Comparison of ENCODE assay signal across 17 mouse cellular contexts in genomic region chr3:34658241-34658965, GRCm38 (mm10). TPM values are rescaled to one million over a fixed set of nuclear protein-coding genes. Genes with fewer than 3 reads are reported as not detected.
DNase-seq lines count a peak whose midpoint lies in the region; ATAC-seq and TF ChIP-seq lines count a peak whose summit lies in the region.
"Had no signal": no experiment of that assay in that cellular context is flagged by ENCODE, and none has a peak within 500 bp of the region (broad histone marks: within the 10 kb centered on the region; RNA-seq: fewer than 3 reads in every experiment).

No protein-coding gene starts in this region.

- peaks cover 50% of the 10 kb centered on the region for H3K4me1 ChIP-seq in forebrain, embryonic 16.5 days (replicated peaks; ENCODE audit: control insufficient read depth, insufficient read depth, low read length)
- peaks cover 64% of the 10 kb centered on the region for H3K4me1 ChIP-seq in midbrain, embryonic 11.5 days (ENCODE audit: control insufficient read depth, insufficient read depth, low read length)
- H3K4me1 ChIP-seq in neural tube, embryonic 14.5 days (ENCODE audit: control insufficient read depth, insufficient read depth, low read length), result peaks cover 2% of the 10 kb centered on the region; the same call in 1 of the 2 replicates
- H3K4me1 ChIP-seq in intestine, embryonic 15.5 days (replicated peaks), result peaks cover 2% of the 10 kb centered on the region; the same call in 1 of the 2 replicates
- H3K4me1 ChIP-seq: embryonic facial prominence, embryonic 12.5 days; liver, embryonic 15.5 days had no signal

- no peak for DNase-seq in layer of hippocampus, adult 2 months (ENCODE audit: low spot score in 2 of 2)
- DNase-seq in layer of hippocampus, adult 11-12 months (ENCODE audit: low spot score), result no peak
- peak; percentile 91 for DNase-seq in midbrain, embryonic 11.5 days (ENCODE audit: low spot score, missing footprints)
- DNase-seq in testis, postnatal 10 days (ENCODE audit: low spot score), result no peak
- DNase-seq: adrenal gland, postnatal 36 days; cerebellum, adult 11 months; kidney, adult 9 months; left cerebral cortex, postnatal 4 days had no signal

- no peak for ATAC-seq in forebrain, embryonic 16.5 days
- no peak for ATAC-seq in midbrain, embryonic 11.5 days (ENCODE audit: low FRiP score)
- no peak for ATAC-seq in neural tube, embryonic 14.5 days (ENCODE audit: low read depth)
- ATAC-seq in intestine, embryonic 15.5 days, result no peak
- no peak for ATAC-seq in frontal cortex, adult (ENCODE audit: low TSS enrichment)

- no peaks in the 10 kb centered on the region for H3K36me3 ChIP-seq in forebrain, embryonic 16.5 days (ENCODE audit: control insufficient read depth, insufficient read depth)
- H3K36me3 ChIP-seq in midbrain, embryonic 11.5 days (ENCODE audit: control insufficient read depth, insufficient read depth, low read length), result no peaks in the 10 kb centered on the region
- H3K36me3 ChIP-seq in neural tube, embryonic 14.5 days (ENCODE audit: control insufficient read depth, insufficient read depth, low read length), result no peaks in the 10 kb centered on the region
- H3K36me3 ChIP-seq in intestine, embryonic 15.5 days, result no peaks in the 10 kb centered on the region
- H3K36me3 ChIP-seq: embryonic facial prominence, embryonic 12.5 days; heart, embryonic 10.5 days; liver, embryonic 15.5 days had no signal

- no peaks in the 10 kb centered on the region for H3K9me3 ChIP-seq in forebrain, embryonic 16.5 days (ENCODE audit: control insufficient read depth, low read length)
- H3K9me3 ChIP-seq in midbrain, embryonic 11.5 days (ENCODE audit: control insufficient read depth, low read length), result no peaks in the 10 kb centered on the region
- H3K9me3 ChIP-seq in neural tube, embryonic 14.5 days (ENCODE audit: control insufficient read depth, low read length), result no peaks in the 10 kb centered on the region
- no peaks in the 10 kb centered on the region for H3K9me3 ChIP-seq in intestine, embryonic 15.5 days
- H3K9me3 ChIP-seq: embryonic facial prominence, embryonic 12.5 days; heart, embryonic 10.5 days; liver, embryonic 15.5 days had no signal

- no peaks in the 10 kb centered on the region; the same call in 1 of the 2 replicates for H3K27me3 ChIP-seq in forebrain, embryonic 16.5 days (replicated peaks; ENCODE audit: control insufficient read depth, insufficient read depth, low read length)
- H3K27me3 ChIP-seq in midbrain, embryonic 11.5 days (ENCODE audit: control insufficient read depth, insufficient read depth, low read length), result 0 out of 2 replicates have a peak, but pooled peaks cover 2% of the 10 kb centered on the region
- H3K27me3 ChIP-seq in neural tube, embryonic 14.5 days (ENCODE audit: control insufficient read depth, insufficient read depth, low read length), result peaks cover 21% of the 10 kb centered on the region
- peaks cover 94% of the 10 kb centered on the region for H3K27me3 ChIP-seq in intestine, embryonic 15.5 days (replicated peaks)

- H3K27ac ChIP-seq in layer of hippocampus, adult 2 months, result peak overlapping the region; percentile 93
- peak overlapping the region; percentile 85 for H3K27ac ChIP-seq in forebrain, embryonic 16.5 days (ENCODE audit: low read length)
- H3K27ac ChIP-seq in midbrain, embryonic 11.5 days (ENCODE audit: low read depth, low read length), result peak overlapping the region; percentile 98
- no peak overlapping the region; the same call in none of the 2 replicates for H3K27ac ChIP-seq in neural tube, embryonic 14.5 days (ENCODE audit: low read depth, low read length)
- no peak overlapping the region for H3K27ac ChIP-seq in intestine, embryonic 15.5 days
- H3K27ac ChIP-seq: embryonic facial prominence, embryonic 12.5 days; heart, embryonic 10.5 days; liver, embryonic 15.5 days had no signal

- H3K9ac ChIP-seq in forebrain, embryonic 16.5 days (replicated peaks; ENCODE audit: low read depth, low read length), result peak overlapping the region; percentile 33
- peak overlapping the region; percentile 99 for H3K9ac ChIP-seq in midbrain, embryonic 11.5 days (ENCODE audit: low read length)
- H3K9ac ChIP-seq in neural tube, embryonic 14.5 days (replicated peaks; ENCODE audit: low read depth, low read length), result no peak overlapping the region
- no peak overlapping the region for H3K9ac ChIP-seq in intestine, embryonic 15.5 days
- H3K9ac ChIP-seq: embryonic facial prominence, embryonic 12.5 days; liver, embryonic 15.5 days had no signal

- H3K4me2 ChIP-seq in forebrain, embryonic 16.5 days (ENCODE audit: low read length), result peak overlapping the region; percentile 44
- peak overlapping the region; percentile 89 for H3K4me2 ChIP-seq in midbrain, embryonic 11.5 days
- H3K4me2 ChIP-seq in neural tube, embryonic 14.5 days (ENCODE audit: low read depth, low read length), result peak overlapping the region; percentile 46; the same call in 1 of the 2 replicates
- no peak overlapping the region for H3K4me2 ChIP-seq in intestine, embryonic 15.5 days (replicated peaks)
- H3K4me2 ChIP-seq: embryonic facial prominence, embryonic 12.5 days; liver, embryonic 15.5 days had no signal

- TF ChIP-seq CTCF in layer of hippocampus, adult 2 months (conservative IDR thresholded peaks at IDR 0.05), result no peak

- no peak overlapping the region; the same call in 1 of the 2 replicates for H3K4me3 ChIP-seq in layer of hippocampus, adult 2 months
- peak overlapping the region; percentile 50 for H3K4me3 ChIP-seq in forebrain, embryonic 16.5 days (replicated peaks; ENCODE audit: low read length)
- H3K4me3 ChIP-seq in midbrain, embryonic 11.5 days (ENCODE audit: low read depth, low read length), result peak overlapping the region; percentile 92
- H3K4me3 ChIP-seq in neural tube, embryonic 14.5 days (ENCODE audit: low read depth, low read length), result no peak overlapping the region; the same call in 1 of the 2 replicates
- no peak overlapping the region for H3K4me3 ChIP-seq in intestine, embryonic 15.5 days (replicated peaks)
- H3K4me3 ChIP-seq: embryonic facial prominence, embryonic 12.5 days; heart, embryonic 10.5 days; liver, embryonic 15.5 days had no signal

- WGBS in forebrain, embryonic 16.5 days, result 17% methylated on average over 7 of the region's 7 CpGs
- 29% methylated on average over 7 of the region's 7 CpGs for WGBS in midbrain, embryonic 11.5 days
- WGBS in neural tube, embryonic 14.5 days, result 47% methylated on average over 7 of the region's 7 CpGs
- 52% methylated on average over 7 of the region's 7 CpGs for WGBS in intestine, embryonic 15.5 days

RNA-seq across cellular contexts. Expression of gene Sox2, which starts 8.2 kb away (rescaled TPM):
- 10 to 100 TPM; 41.1 to 45.9 TPM for total RNA-seq in layer of hippocampus, adult 2 months (2021)
- polyA plus RNA-seq in forebrain, embryonic 16.5 days (2015; fragmentation: Nextera tagmentation; extraction: Ambion mirVana), result 20.8 and 24.0 TPM in 2 replicates
- 48.7 and 49.5 TPM in 2 replicates for polyA plus RNA-seq in midbrain, embryonic 11.5 days (2014; fragmentation: Nextera tagmentation; extraction: Ambion mirVana)
- polyA plus RNA-seq in neural tube, embryonic 14.5 days (2014; fragmentation: Nextera tagmentation; extraction: Ambion mirVana), result 12.2 and 18.2 TPM in 2 replicates
- 0.62 and 0.89 TPM in 2 replicates for polyA plus RNA-seq in intestine, embryonic 15.5 days (2015; fragmentation: Nextera tagmentation; extraction: Ambion mirVana)
- total RNA-seq: hematopoietic stem cell, adult 5-6 weeks had no signal
- polyA plus RNA-seq: liver, embryonic 15.5 days; small intestine, adult 2 months had no signal

Comparison
In these comparisons a context has a peak if more than half of its experiments do, and no peak if none do; other contexts are left out.
1. H3K27ac ChIP-seq: peak in layer of hippocampus, adult 2 months (single experiment), forebrain, embryonic 16.5 days (single experiment) and midbrain, embryonic 11.5 days (single experiment); none in neural tube, embryonic 14.5 days (single experiment) and intestine, embryonic 15.5 days (single experiment).
2. H3K4me3 ChIP-seq: peak in forebrain, embryonic 16.5 days (single experiment) and midbrain, embryonic 11.5 days (single experiment); none in layer of hippocampus, adult 2 months (single experiment), neural tube, embryonic 14.5 days (single experiment) and intestine, embryonic 15.5 days (single experiment).
3. H3K9ac ChIP-seq: peak in forebrain, embryonic 16.5 days (single experiment) and midbrain, embryonic 11.5 days (single experiment); none in neural tube, embryonic 14.5 days (single experiment) and intestine, embryonic 15.5 days (single experiment).